Mouse (Mus musculus): ENCODE measurements around the gene Gpc6. TPM values are rescaled to one million over a fixed set of nuclear protein-coding genes. Genes with fewer than 3 reads are reported as not detected.

The Gpc6 gene
- polyA plus RNA-seq, 1 experiment from 2014 or later: 32.2 TPM

DNA sequence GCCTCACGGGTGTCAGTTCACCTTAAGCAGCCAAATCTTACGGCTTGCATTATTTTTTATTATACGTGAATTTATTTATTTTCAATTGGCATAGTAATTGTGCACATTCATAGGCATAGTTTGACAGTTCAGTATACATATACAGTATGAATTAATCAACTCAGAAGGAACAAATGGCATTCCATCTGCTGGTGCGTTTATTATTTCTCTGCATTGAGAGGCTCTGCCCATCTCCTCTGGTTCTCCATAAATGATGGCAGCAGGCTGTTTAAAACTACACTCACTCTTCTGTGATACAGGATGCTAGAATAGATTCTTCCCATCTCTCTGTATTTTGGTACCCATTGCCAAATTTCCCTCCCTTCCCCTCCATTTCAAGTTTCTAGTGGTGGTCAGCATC lies 16.7 kb downstream of the Gpc6 start:
- Histone ChIP-seq H3K27ac (ENCODE audit: low read depth, low read length) (no peak overlapping the region), H3K27me3 (ENCODE audit: control insufficient read depth, insufficient read depth, low read length) (no peaks in the 10 kb centered on the region), H3K4me1 (replicated peaks; ENCODE audit: control insufficient read depth, insufficient read depth, low read length) (no peaks in the 10 kb centered on the region), H3K9ac (ENCODE audit: low read depth, low read length) (no peak overlapping the region), H3K4me2 (replicated peaks; ENCODE audit: low read depth, low read length) (no peak overlapping the region), H3K9me3 (ENCODE audit: control insufficient read depth, low read length) (no peaks in the 10 kb centered on the region), H3K36me3 (ENCODE audit: control insufficient read depth, insufficient read depth, low read length) (no peaks in the 10 kb centered on the region), H3K4me3 (ENCODE audit: low read depth, low read length) (no peak overlapping the region)
- WGBS: 93% methylated on average over 4 of the region's 4 CpGs
- DNase-seq (ENCODE audit: low spot score): no peak
- no peak for ATAC-seq (ENCODE audit: low FRiP score)

DNA sequence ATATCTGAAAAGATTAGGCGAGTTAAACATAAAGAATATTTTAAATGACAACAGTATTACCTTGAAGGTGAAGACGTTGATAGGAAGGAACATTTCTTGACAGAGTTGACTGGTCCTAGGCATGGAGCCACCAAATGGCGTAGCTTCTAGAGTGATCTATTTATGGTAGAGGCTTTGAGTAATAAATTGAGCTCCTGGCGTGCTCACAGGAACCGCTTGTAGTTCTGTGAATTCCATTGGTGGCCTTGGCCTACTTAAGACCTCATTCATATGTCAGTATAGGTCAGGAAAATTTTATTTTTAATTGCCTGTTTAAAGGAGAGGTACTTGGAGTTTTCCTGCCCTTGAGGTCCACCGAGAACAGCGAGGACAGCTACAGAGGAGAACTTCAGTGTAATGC lies 18.6 kb downstream of the Gpc6 start:
- no peak overlapping the region for H3K4me3 ChIP-seq (ENCODE audit: low read depth, low read length)
- DNase-seq (ENCODE audit: low spot score) (no peak), ATAC-seq (ENCODE audit: low FRiP score) (no peak)
- H3K27ac ChIP-seq (ENCODE audit: low read depth, low read length): no peak overlapping the region
- no peak overlapping the region for H3K9ac ChIP-seq (ENCODE audit: low read depth, low read length)
- no peak overlapping the region for H3K4me2 ChIP-seq (replicated peaks; ENCODE audit: low read depth, low read length)
- H3K4me1 ChIP-seq (replicated peaks; ENCODE audit: control insufficient read depth, insufficient read depth, low read length): no peaks in the 10 kb centered on the region
- 93% methylated on average over 7 of the region's 7 CpGs for WGBS
- no peaks in the 10 kb centered on the region for H3K9me3 ChIP-seq (ENCODE audit: control insufficient read depth, low read length)
- no peaks in the 10 kb centered on the region for H3K27me3 ChIP-seq (ENCODE audit: control insufficient read depth, insufficient read depth, low read length)
- H3K36me3 ChIP-seq (ENCODE audit: control insufficient read depth, insufficient read depth, low read length): no peaks in the 10 kb centered on the region

DNA sequence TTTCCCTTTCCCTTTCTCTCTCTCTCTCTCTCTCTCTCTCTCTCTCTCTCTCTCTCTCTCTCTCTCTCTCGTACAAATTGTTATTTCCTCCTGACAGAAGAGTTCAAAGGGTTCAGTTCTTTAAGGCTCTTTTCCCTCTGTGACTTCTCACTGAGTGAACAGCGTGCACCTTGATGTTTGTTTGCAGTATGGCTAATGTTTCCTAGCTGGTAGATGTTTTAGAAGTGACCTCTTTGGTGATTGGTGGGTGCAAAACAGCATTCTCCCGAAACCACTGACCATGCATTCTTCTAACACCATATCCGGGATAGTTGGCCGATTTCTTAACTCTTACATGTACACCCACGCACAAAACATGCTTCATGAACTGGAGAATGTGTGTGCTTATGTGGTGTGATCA lies 20.9 kb downstream of the Gpc6 start:
- Histone ChIP-seq H3K9me3 (ENCODE audit: control insufficient read depth, low read length) (no peaks in the 10 kb centered on the region), H3K4me2 (replicated peaks; ENCODE audit: low read depth, low read length) (no peak overlapping the region), H3K4me1 (replicated peaks; ENCODE audit: control insufficient read depth, insufficient read depth, low read length) (no peaks in the 10 kb centered on the region), H3K4me3 (ENCODE audit: low read depth, low read length) (no peak overlapping the region), H3K9ac (ENCODE audit: low read depth, low read length) (no peak overlapping the region), H3K27ac (ENCODE audit: low read depth, low read length) (no peak overlapping the region), H3K36me3 (ENCODE audit: control insufficient read depth, insufficient read depth, low read length) (no peaks in the 10 kb centered on the region), H3K27me3 (ENCODE audit: control insufficient read depth, insufficient read depth, low read length) (no peaks in the 10 kb centered on the region)
- ATAC-seq (ENCODE audit: low FRiP score) (no peak), DNase-seq (ENCODE audit: low spot score) (no peak)
- 86% methylated on average over 6 of the region's 6 CpGs for WGBS

DNA sequence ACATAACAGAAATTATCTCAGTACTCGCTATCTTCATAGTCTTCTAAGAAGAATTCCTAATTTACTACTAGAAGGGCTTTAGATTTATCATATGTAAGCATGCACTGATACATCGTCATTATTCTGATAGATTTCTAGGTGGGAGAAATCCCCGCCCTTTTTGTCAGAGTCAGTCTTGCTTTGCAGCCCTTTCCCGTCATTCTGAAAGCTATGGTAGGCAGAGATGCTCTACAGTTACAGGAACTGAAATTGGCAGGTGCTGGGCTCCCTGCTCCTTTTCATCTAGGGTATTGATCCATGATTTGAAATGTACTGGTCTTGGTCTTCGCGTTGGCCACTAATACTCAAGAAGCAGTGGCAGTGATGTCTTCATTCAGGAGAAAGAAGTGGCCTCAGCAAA lies 22.3 kb downstream of the Gpc6 start:
- Histone ChIP-seq H3K27ac (ENCODE audit: low read depth, low read length) (no peak overlapping the region), H3K9ac (ENCODE audit: low read depth, low read length) (no peak overlapping the region), H3K9me3 (ENCODE audit: control insufficient read depth, low read length) (no peaks in the 10 kb centered on the region), H3K4me3 (ENCODE audit: low read depth, low read length) (no peak overlapping the region), H3K27me3 (ENCODE audit: control insufficient read depth, insufficient read depth, low read length) (no peaks in the 10 kb centered on the region), H3K36me3 (ENCODE audit: control insufficient read depth, insufficient read depth, low read length) (no peaks in the 10 kb centered on the region), H3K4me1 (replicated peaks; ENCODE audit: control insufficient read depth, insufficient read depth, low read length) (no peaks in the 10 kb centered on the region), H3K4me2 (replicated peaks; ENCODE audit: low read depth, low read length) (no peak overlapping the region)
- DNase-seq (ENCODE audit: low spot score): no peak
- no peak for ATAC-seq (ENCODE audit: low FRiP score)
- WGBS: 93% methylated on average over 6 of the region's 6 CpGs

DNA sequence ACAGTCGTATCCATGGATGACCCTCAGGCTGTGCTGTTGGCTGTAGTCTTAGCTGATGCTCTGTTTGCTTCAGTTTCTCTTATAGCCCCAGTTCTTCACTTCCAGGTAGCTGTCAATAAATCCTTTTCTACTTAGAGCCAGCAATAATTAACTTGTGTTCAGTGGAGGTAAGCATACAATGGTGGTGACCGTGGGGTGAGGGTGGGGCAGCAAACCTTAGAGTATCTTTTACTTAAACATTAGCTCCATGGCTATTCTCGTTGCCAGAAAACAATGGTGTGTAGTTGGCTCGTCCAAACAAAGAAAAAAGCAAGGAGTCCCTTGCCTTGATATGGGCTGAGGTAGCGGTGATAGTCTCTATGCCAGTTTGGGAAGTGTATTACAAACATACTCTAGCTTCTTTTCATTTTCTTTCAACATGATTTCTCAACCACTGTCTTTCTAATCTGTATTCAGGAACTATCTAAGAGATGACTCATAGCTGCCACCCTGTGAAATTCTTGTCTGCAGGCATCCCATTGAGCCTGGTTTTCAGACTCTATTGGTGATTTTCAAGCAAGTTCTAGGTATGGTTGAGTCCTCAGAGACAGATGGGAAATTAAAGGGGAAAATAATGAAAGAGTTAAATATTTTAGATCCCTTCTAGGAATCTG lies 22.9 kb downstream of the Gpc6 start:
- no peaks in the 10 kb centered on the region for H3K4me1 ChIP-seq (replicated peaks; ENCODE audit: control insufficient read depth, insufficient read depth, low read length)
- H3K36me3 ChIP-seq (ENCODE audit: control insufficient read depth, insufficient read depth, low read length): no peaks in the 10 kb centered on the region
- no peak for ATAC-seq (ENCODE audit: low FRiP score)
- H3K9me3 ChIP-seq (ENCODE audit: control insufficient read depth, low read length): no peaks in the 10 kb centered on the region
- no peak overlapping the region for H3K4me3 ChIP-seq (ENCODE audit: low read depth, low read length)
- 93% methylated on average over 5 of the region's 5 CpGs for WGBS
- no peak overlapping the region for H3K27ac ChIP-seq (ENCODE audit: low read depth, low read length)
- H3K4me2 ChIP-seq (replicated peaks; ENCODE audit: low read depth, low read length): no peak overlapping the region
- no peaks in the 10 kb centered on the region for H3K27me3 ChIP-seq (ENCODE audit: control insufficient read depth, insufficient read depth, low read length)
- no peak overlapping the region for H3K9ac ChIP-seq (ENCODE audit: low read depth, low read length)
- no peak for DNase-seq (ENCODE audit: low spot score)

DNA sequence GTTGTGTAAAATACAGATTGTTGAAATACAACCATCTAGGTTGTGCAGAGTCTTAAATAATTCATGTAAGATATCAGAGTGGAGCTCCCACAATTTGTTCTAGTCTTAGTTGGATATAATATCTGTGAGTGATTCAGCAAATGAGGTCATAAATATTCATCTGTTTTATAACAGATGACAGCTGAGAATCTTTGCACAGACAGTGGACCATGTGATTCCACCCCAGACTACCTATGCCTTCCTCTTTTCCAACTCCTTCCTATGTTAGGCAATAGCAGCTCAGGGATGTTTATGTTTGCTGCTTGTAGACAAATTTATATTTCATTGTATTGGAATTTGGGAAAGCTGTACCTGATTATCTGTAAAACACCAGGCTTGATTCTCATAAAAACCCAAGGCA lies 32.0 kb downstream of the Gpc6 start:
- Histone ChIP-seq H3K9me3 (ENCODE audit: control insufficient read depth, low read length) (no peaks in the 10 kb centered on the region), H3K27ac (ENCODE audit: low read depth, low read length) (no peak overlapping the region), H3K36me3 (ENCODE audit: control insufficient read depth, insufficient read depth, low read length) (no peaks in the 10 kb centered on the region), H3K27me3 (ENCODE audit: control insufficient read depth, insufficient read depth, low read length) (no peaks in the 10 kb centered on the region), H3K4me3 (ENCODE audit: low read depth, low read length) (no peak overlapping the region), H3K9ac (ENCODE audit: low read depth, low read length) (no peak overlapping the region), H3K4me1 (replicated peaks; ENCODE audit: control insufficient read depth, insufficient read depth, low read length) (no peaks in the 10 kb centered on the region), H3K4me2 (replicated peaks; ENCODE audit: low read depth, low read length) (no peak overlapping the region)
- ATAC-seq (ENCODE audit: low FRiP score) (no peak), DNase-seq (ENCODE audit: low spot score) (no peak)

DNA sequence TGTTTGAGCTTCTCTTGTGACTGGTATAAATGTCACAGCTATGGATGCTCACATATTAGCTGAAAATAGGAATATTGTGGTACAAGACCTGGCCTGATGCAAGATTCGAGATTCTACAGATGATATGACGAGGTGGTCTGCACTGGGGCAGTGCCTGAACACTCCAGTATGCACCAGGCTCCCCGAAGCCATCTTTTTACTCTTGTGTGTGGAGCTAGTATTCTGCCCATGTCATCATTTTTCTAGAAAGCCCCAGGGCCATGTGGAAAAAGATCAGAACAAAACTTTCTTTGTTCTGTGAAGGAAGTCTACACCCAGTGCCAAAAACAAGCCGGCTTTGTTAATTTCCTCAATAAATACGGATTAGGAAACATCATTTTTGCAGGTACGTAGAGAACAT lies 39.7 kb downstream of the Gpc6 start:
- H3K4me1 ChIP-seq (replicated peaks; ENCODE audit: control insufficient read depth, insufficient read depth, low read length): no peaks in the 10 kb centered on the region
- H3K4me2 ChIP-seq (replicated peaks; ENCODE audit: low read depth, low read length): no peak overlapping the region
- H3K27ac ChIP-seq (ENCODE audit: low read depth, low read length): no peak overlapping the region
- H3K36me3 ChIP-seq (ENCODE audit: control insufficient read depth, insufficient read depth, low read length): no peaks in the 10 kb centered on the region
- H3K9ac ChIP-seq (ENCODE audit: low read depth, low read length): no peak overlapping the region
- no peaks in the 10 kb centered on the region for H3K9me3 ChIP-seq (ENCODE audit: control insufficient read depth, low read length)
- ATAC-seq (ENCODE audit: low FRiP score): no peak
- H3K27me3 ChIP-seq (ENCODE audit: control insufficient read depth, insufficient read depth, low read length): no peaks in the 10 kb centered on the region
- 80% methylated on average over 6 of the region's 6 CpGs for WGBS
- H3K4me3 ChIP-seq (ENCODE audit: low read depth, low read length): no peak overlapping the region
- DNase-seq (ENCODE audit: low spot score): peak; percentile 3

DNA sequence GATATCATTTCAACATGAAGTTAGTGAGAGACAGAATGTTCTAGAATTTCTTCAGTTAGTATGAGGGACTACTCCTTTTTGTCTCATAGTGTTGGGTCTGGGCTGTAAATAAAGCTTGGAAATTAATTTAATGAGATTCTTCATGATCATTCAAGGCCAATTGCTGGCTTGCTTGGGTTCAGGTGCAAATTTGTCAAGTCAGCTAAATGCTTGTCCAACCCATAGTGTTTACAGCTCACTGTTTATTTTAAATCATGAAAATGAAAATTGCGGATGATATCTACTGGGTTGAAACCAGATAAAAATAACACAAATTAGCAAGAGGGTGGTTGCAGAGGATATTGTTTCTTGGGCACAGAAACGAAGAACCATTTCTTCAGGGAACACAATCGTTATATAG lies 49.6 kb downstream of the Gpc6 start:
- Histone ChIP-seq H3K36me3 (ENCODE audit: control insufficient read depth, insufficient read depth, low read length) (no peaks in the 10 kb centered on the region), H3K27me3 (ENCODE audit: control insufficient read depth, insufficient read depth, low read length) (no peaks in the 10 kb centered on the region), H3K4me3 (ENCODE audit: low read depth, low read length) (no peak overlapping the region), H3K27ac (ENCODE audit: low read depth, low read length) (no peak overlapping the region), H3K9me3 (ENCODE audit: control insufficient read depth, low read length) (no peaks in the 10 kb centered on the region), H3K4me2 (replicated peaks; ENCODE audit: low read depth, low read length) (no peak overlapping the region), H3K4me1 (replicated peaks; ENCODE audit: control insufficient read depth, insufficient read depth, low read length) (no peaks in the 10 kb centered on the region), H3K9ac (ENCODE audit: low read depth, low read length) (no peak overlapping the region)
- DNase-seq (ENCODE audit: low spot score) (no peak), ATAC-seq (ENCODE audit: low FRiP score) (no peak)
- 93% methylated on average over 3 of the region's 3 CpGs for WGBS

DNA sequence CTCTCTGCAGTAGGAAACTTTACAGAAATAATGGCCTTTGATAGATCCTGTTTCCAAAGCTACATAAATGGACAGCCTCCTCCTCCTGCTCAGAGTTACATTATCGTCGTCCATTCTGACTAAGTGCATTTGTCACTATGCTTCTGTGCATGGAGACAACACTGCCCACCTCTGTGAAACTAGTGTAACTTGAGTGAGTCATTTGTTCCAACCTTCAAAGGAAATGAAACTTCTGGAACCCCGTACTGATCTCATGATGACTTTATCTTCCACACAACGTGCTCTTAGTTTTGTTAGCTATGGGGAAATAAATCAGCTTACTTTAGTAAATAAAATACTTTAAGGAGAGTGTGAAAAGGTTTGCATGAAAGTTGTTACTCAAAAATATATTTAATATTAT lies 50.1 kb downstream of the Gpc6 start:
- ATAC-seq (ENCODE audit: low FRiP score) (no peak), DNase-seq (ENCODE audit: low spot score) (no peak)
- Histone ChIP-seq H3K27ac (ENCODE audit: low read depth, low read length) (no peak overlapping the region), H3K9me3 (ENCODE audit: control insufficient read depth, low read length) (no peaks in the 10 kb centered on the region), H3K4me1 (replicated peaks; ENCODE audit: control insufficient read depth, insufficient read depth, low read length) (no peaks in the 10 kb centered on the region), H3K9ac (ENCODE audit: low read depth, low read length) (no peak overlapping the region), H3K27me3 (ENCODE audit: control insufficient read depth, insufficient read depth, low read length) (no peaks in the 10 kb centered on the region), H3K36me3 (ENCODE audit: control insufficient read depth, insufficient read depth, low read length) (no peaks in the 10 kb centered on the region), H3K4me2 (replicated peaks; ENCODE audit: low read depth, low read length) (no peak overlapping the region), H3K4me3 (ENCODE audit: low read depth, low read length) (no peak overlapping the region)
- 88% methylated on average over 4 of the region's 4 CpGs for WGBS
